Mouse (Mus musculus): ENCODE measurements at regions not wholly inside any gene's neighbourhood (a gene's known extent, or its start where the extent isn't known, plus 50 kb on each side); places are given as distances from the start of the nearest gene placed in this dataset.
A peak's percentile ranks its signal among the peaks of the same experiment; 100 is the strongest.

DNA sequence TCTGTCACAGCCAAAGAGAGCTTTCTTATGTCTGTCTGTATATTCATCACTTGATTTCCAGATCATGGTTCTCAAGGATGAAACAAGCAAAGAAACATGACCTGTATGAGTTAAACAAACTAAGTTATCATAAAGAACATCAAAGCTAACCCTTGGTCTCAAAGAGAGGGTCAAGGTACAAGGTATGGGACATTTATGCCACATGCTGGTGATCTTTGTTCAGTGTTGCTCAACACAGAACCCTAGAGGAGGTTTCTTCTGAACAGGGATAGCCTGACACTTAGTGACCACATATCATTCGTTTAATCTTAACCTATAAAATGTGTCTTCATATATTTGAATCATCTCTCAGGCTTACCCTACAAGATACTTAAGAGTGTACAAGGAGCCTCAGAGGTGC is 170.6 kb upstream of the Lrig3 start:
- no peak for DNase-seq

DNA sequence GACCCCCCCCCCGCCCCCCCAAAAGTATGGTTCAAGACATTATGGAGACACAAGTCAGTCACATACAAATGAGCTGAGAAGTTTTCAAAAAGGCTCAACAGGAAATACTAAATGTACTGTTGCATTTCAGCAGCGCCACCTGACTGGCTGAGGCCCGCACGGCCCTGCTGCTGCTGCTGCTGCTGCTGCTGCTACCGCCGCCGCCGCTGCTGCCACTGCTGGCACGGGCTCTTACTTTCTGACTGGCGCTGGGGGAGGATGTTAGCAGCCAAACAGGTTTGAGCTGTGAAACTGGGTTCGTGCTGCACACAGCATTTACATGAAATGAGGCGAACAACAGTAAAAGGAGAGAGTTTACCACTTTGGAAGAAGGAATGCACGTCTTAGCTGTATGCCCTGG is 167.3 kb upstream of the Lrig3 start:
- DNase-seq: peak; percentile 16 to 21

GRCm38 (mm10) chr10:125800572-125801114 is 165.3 kb upstream of the Lrig3 start:
- no peak for DNase-seq

DNA sequence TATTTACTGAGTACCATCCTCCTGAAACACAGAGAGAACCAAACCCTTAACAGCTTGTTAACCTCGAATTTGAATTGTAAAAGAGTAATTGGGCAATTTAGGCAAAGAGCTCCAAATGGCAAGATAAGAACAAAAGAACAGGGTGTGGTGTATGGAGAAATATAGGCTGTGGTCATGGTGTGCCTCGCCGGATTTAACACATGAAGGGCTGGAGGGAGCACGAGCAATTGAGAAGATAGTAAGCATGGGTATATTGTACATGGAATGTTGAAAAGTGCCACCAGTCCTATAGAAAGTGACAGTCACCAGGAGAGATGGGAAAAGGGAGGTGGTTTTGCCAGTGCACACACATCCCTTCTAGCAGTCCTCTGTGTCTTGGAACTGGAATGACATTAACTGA is 164.5 kb upstream of the Lrig3 start:
- no peak for DNase-seq

- no peak for DNase-seq
Observed at GRCm38 (mm10) chr10:125802923-125803583, 162.9 kb upstream of the Lrig3 start.

DNA sequence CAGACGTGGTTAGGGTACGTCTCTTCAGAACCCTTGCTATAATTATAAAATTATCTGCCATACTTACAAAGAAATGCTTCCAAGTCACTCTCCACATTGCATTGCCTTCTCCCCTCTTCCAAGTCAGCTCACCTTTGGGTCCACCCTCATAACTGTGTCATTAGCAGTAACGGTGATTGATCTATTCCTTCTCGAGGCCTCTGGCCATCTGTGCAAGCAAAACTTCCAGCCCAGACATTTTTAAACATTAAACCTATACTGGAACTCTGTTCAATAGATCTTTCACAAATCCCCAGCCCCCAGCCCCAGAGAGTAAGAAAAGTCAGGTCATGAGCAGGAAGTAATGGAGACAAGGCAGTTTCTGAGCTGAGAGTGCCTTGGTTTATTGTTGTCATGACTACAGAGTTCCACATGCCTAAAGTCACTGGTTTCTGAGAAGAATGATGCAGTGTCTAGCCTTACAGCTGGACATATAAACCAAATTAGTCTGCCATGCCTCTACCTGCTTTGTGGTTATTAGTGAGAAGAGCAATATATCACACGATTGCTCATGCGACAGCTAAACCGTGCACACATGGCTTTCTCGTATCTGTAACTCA is 156.1 kb upstream of the Lrig3 start:
- no peak for DNase-seq

GRCm38 (mm10) chr10:125810590-125810989 is 155.4 kb upstream of the Lrig3 start:
- no peak for DNase-seq

- DNase-seq: no peak
Observed at GRCm38 (mm10) chr10:125814191-125814887, 151.6 kb upstream of the Lrig3 start.

- DNase-seq: no peak
Observed at GRCm38 (mm10) chr10:125832134-125832533, 133.8 kb upstream of the Lrig3 start.

GRCm38 (mm10) chr10:125832764-125833163 is 133.2 kb upstream of the Lrig3 start:
- DNase-seq: no peak

DNA sequence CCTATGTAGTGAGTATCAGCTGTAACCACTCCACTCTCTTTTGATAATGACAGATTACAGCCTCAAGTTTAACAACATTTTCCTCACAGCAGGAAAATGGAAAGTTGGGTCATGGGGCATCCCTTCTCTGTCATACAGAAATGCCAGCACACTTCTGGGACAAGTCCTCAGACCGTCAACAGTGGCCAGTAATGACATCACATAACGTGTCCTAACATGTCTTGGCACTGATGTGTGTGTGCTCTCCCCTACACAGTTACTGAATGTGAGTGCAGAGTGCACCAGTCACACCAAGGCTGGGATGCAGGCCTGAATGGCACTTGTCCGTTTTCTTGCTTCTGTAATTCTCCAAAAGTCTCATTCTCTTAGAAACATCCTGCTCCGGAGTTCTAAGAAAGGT is 132.0 kb upstream of the Lrig3 start:
- no peak for DNase-seq

DNA sequence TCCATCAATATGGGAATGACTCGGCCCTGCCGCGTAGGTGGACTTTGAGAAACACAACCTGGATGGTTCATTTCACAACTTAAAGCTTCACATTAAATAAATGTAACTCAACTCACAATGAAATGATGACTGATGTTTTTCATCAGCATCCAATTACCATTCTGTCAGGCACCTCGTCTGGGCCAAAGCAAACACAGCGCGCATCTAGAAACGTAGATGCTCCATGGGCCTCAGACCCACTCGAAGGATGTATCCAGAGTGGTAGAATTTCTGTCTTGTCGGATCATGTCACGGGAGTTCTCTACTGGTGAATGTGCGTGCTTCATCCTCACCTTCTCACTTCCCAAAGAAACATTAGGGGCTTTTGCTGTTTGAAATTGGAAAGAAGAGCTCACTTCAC is 127.0 kb upstream of the Lrig3 start:
- DNase-seq: no peak

GRCm38 (mm10) chr10:125839621-125840141 is 126.3 kb upstream of the Lrig3 start:
- DNase-seq: peak; percentile 23 to 35

GRCm38 (mm10) chr10:125840388-125840787 is 125.6 kb upstream of the Lrig3 start:
- DNase-seq: no peak

- no peak for DNase-seq
Observed at GRCm38 (mm10) chr10:125844336-125844865, 121.6 kb upstream of the Lrig3 start.

- peak in 1 of 2 experiments; percentile 6 for DNase-seq
Observed at GRCm38 (mm10) chr10:125845014-125845514, 120.9 kb upstream of the Lrig3 start.

DNA sequence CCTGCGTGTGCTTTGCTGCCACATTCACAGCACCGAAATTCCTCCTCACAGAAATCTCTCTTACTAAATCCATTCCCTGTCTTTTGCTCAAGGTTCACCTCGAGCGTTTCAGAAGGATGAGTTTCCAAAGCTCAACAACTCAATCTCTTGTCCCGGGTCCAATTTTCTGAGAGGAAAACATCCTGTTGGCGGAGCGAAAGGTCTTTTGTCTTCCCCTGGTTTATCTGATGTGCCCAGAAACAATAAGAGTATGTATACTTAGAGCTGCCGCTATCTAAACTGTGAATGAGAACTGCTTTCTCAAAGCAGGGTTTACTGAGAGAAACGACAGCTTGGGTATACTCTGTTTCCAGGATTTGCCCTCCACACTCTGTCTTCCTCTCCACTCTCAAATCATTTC is 115.6 kb upstream of the Lrig3 start:
- DNase-seq: no peak

- no peak for DNase-seq
Observed at GRCm38 (mm10) chr10:125861734-125862133, 104.2 kb upstream of the Lrig3 start.

- DNase-seq: no peak
Observed at GRCm38 (mm10) chr10:125866346-125866745, 99.6 kb upstream of the Lrig3 start.

DNA sequence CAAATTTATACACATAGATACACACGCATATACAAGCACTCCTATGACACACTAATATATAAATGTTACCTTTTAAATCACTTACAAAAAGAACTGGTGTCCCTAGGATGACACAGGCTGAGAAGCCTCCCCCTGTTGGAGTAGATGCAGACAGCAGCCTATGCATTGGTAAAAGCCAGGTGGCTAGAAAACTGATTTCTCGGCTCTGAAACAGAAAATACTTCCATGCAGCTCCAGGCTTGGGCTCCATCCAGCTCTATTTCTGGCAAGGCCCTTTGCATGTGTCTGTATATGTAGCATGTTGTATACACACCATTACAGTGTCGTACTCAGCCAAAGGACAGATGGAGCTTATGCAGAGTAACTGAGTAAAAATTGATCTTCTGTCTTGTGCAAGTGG is 81.4 kb upstream of the Lrig3 start:
- DNase-seq: peak; percentile 19 to 35

- DNase-seq: no peak
Observed at GRCm38 (mm10) chr10:125885796-125886195, 80.2 kb upstream of the Lrig3 start.

DNA sequence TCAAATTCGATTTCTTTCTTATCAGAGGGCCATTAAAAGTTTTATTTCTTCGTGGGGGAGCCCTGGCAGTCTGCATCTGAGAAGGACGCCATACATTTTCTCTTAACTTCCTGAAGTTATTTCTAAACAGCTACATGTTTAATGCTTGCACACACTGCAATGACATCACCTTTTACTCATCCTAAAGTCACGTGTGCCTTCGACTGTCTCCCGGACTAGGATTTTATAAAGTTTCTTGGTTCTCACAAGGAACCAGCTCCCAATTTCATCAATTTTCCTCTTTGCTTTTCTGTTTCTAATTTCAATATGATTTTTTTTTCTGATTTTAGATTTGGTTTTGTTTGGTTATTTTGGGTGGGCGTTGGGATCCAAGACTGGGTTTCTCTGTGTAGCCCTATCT is 73.8 kb upstream of the Lrig3 start:
- DNase-seq: no peak
